Mouse (Mus musculus) mammary gland, adult 2 months (tissue): ENCODE measurements around the gene Gm4871. TPM values are rescaled to one million over a fixed set of nuclear protein-coding genes. Genes with fewer than 3 reads are reported as not detected.

Experiments used
- polyA plus RNA-seq: library from polyadenylated mRNA; depleted of rRNA; stranded (reverse); fragments of >200 nt; gene quantifications from 2 replicates; pipeline ENCODE4 v1.2.3, GENCODE M21; 2012; ENCODE audit warnings: low replicate concordance; rRNA removed

Gene Gm4871
- polyA plus RNA-seq, result not detected in 2 replicates

DNA sequence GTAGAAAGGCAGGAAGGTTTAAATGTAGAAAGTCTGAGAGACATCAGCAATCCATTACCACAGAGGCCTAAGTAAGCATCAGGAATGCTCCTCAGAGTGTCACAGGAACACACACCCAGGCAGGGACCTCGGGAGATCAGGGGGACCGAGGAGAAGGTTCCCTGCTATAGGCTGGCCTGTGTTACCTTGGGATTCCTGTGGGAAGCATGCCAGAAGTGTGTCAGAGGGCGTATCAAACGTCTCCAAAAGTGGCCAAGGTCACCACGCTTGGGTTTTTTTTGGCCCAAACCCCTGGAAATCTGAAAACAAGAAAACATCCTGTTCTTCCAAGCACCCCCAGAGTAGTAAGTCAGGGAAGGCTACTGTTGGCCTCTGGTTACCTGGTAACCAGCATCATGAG is at the start of gene Gm4871:
TSS of gene Gm4871 (minus strand) at position 364 of the 400 bp plus-strand sequence.

GRCm38 (mm10) chr5:145042690-145043089 is 10.1 kb upstream of the Gm4871 start, which contains the start of gene 1700018F24Rik:
Gene 1700018F24Rik, plus strand, starts transcription at chr5:145042990.

Other genes with a start within 250 kb of the Gm4871 start
- gene Smurf1, start 66.9 kb downstream of the Gm4871 start, polyA plus RNA-seq, result 36.6 and 42.3 TPM in 2 replicates
- not detected in 2 replicates for gene 1700018F24Rik, start 10.2 kb upstream of the Gm4871 start, polyA plus RNA-seq
- gene Arpc1a, start 51.1 kb upstream of the Gm4871 start, polyA plus RNA-seq, result 103 and 111 TPM in 2 replicates
- not detected in 2 replicates for gene Kpna7, start 51.3 kb upstream of the Gm4871 start, polyA plus RNA-seq
- 586 and 942 TPM in 2 replicates for gene Arpc1b, start 81.5 kb upstream of the Gm4871 start, polyA plus RNA-seq
- 21.0 and 26.7 TPM in 2 replicates for gene Pdap1, start 107.5 kb upstream of the Gm4871 start, polyA plus RNA-seq
- 36.2 and 74.0 TPM in 2 replicates for gene Bud31, start 107.6 kb upstream of the Gm4871 start, polyA plus RNA-seq
- 13.3 and 13.5 TPM in 2 replicates for gene Ptcd1, start 134.4 kb upstream of the Gm4871 start, polyA plus RNA-seq
- 22.3 and 29.3 TPM in 2 replicates for gene Cpsf4, start 134.5 kb upstream of the Gm4871 start, polyA plus RNA-seq
- gene Atp5j2, start 159.3 kb upstream of the Gm4871 start, polyA plus RNA-seq, result 99.7 and 184 TPM in 2 replicates
- 2.7 and 3.5 TPM in 2 replicates for gene Zkscan14, start 169.1 kb upstream of the Gm4871 start, polyA plus RNA-seq
- gene Zkscan5, start 171.8 kb upstream of the Gm4871 start, polyA plus RNA-seq, result 3.2 and 5.7 TPM in 2 replicates
- 12.0 and 23.5 TPM in 2 replicates for gene Zfp655, start 199.0 kb upstream of the Gm4871 start, polyA plus RNA-seq
- 14.3 and 22.2 TPM in 2 replicates for gene Zscan25, start 247.7 kb upstream of the Gm4871 start, polyA plus RNA-seq